Mouse (Mus musculus): ENCODE data around the gene Micu1.

DNA sequence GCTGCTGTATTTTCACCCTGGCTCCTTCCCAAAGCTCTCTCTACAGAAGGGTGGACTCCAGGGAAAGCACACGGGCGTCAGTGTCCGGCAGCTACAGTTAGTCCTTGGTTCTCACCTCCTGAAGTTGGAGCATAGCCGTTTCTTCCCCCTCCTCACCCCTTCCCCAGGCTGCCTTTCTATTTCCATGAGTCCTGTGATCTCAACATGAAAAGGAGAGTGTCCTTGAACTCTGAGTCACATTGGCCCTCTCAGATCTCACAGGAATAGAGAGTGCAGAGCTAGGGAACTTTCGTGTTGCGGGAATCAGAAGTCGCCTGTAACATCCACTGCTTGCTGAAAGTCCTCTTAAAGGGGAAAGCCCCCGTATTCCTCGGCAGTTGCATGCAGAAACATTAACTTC, 116.9 kb downstream of the Micu1 start:
- TF ChIP-seq CTCF (IDR thresholded peaks at IDR 0.05; ENCODE audit: borderline replicate concordance, insufficient read depth, low read depth, low read length) (no peak), POLR2A (IDR thresholded peaks at IDR 0.05; ENCODE audit: borderline replicate concordance, insufficient read depth, low read length) (no peak)

All from cerebellum, adult 2 months (tissue).